Mouse (Mus musculus) limb, embryonic 15.5 days (tissue): ENCODE results near the gene Mgat4e. TPM values are rescaled to one million over a fixed set of nuclear protein-coding genes. Genes with fewer than 3 reads are reported as not detected.
"Not testable (repeated sequence)": the region's sequence is repeated elsewhere in the genome, so short reads cannot be mapped to it uniquely, and the experiment has no call there.

Source experiments
- ATAC-seq: fragments of 200-750 bp; cut with Nextera tagmentation; 2 replicates; pipeline ENCODE4 v1.8.0; 2017; ENCODE audit warnings: low read depth, moderate TSS enrichment; ENCODE audit not compliant: insufficient number of reproducible peaks, low FRiP score, low TSS enrichment
- H3K27ac ChIP-seq: fragments of 300-500 bp; sonication (generic); 2 replicates; pipeline ENCODE4 v1.5.1; 2015; ENCODE audit warnings: moderate library complexity, mild to moderate bottlenecking, inconsistent platforms
- H3K27me3 ChIP-seq: fragments of 300-500 bp; sonication (generic); 2 replicates; pipeline ENCODE4 v1.6.1; 2015; ENCODE audit warnings: inconsistent platforms
- H3K36me3 ChIP-seq: fragments of 300-500 bp; sonication (generic); 2 replicates; pipeline ENCODE4 v1.6.1; 2015; ENCODE audit warnings: inconsistent platforms
- H3K4me1 ChIP-seq: fragments of 300-500 bp; sonication (generic); 2 replicates; pipeline ENCODE4 v1.6.1; 2015; ENCODE audit warnings: inconsistent platforms
- H3K4me2 ChIP-seq: fragments of 300-500 bp; sonication (generic); 2 replicates; pipeline ENCODE4 v1.6.1; 2015; ENCODE audit warnings: mild to moderate bottlenecking, inconsistent platforms
- H3K4me3 ChIP-seq: fragments of 300-500 bp; sonication (generic); 2 replicates; pipeline ENCODE4 v1.5.1; 2015; ENCODE audit warnings: mild to moderate bottlenecking, inconsistent platforms
- H3K9ac ChIP-seq: fragments of 300-500 bp; sonication (generic); 2 replicates; pipeline ENCODE4 v1.6.1; 2015; ENCODE audit warnings: inconsistent platforms
- H3K9me3 ChIP-seq: fragments of 300-500 bp; sonication (generic); 2 replicates; pipeline ENCODE4 v1.6.1; 2016; ENCODE audit warnings: inconsistent platforms
- WGBS: fragments of 180-500 bp; shearing (Covaris S2); methylation state at CpG from one replicate; pipeline ENCODE4 v1.1.7; 2015; 5-methylcytosine and 5-hydroxymethylcytosine counted together
- polyA plus RNA-seq: library from polyadenylated mRNA; unstranded; fragments of >200 nt; fragmentation: Nextera tagmentation; extraction: Ambion mirVana; gene quantifications from 2 replicates; pipeline ENCODE4 v1.2.1, GENCODE M21; 2015

Gene Mgat4e
- polyA plus RNA-seq, 1 experiment from 2014 or later, result not detected

DNA sequence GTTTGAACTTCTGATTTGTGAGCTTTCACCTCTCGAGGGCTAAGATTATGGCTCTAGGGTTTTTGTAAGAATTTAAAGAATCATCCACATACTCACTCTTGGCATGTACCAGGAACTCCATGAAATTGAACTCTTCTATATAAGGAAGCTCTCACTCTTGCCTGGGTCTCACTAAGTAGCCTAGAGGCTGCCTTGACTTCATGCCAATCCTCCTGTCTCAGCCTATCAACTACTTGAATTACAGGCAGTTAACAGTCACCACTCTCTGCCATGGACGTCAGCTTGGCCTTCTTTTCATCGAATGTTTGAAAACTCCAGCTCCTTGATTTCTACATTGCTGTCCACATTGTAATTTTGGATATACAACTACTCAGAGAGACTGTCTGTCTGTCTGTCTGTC lies 2.9 kb upstream of the Mgat4e start:
- H3K4me3 ChIP-seq, result no peak overlapping the region
- no peak overlapping the region for H3K27ac ChIP-seq
- no peak for ATAC-seq
- no peaks in the 10 kb centered on the region for H3K9me3 ChIP-seq
- no peaks in the 10 kb centered on the region for H3K27me3 ChIP-seq
- no peak overlapping the region for H3K9ac ChIP-seq
- H3K36me3 ChIP-seq, result no peaks in the 10 kb centered on the region
- peaks cover 16% of the 10 kb centered on the region for H3K4me1 ChIP-seq
- no peak overlapping the region for H3K4me2 ChIP-seq
- 57% methylated on average over 3 of the region's 3 CpGs for WGBS

DNA sequence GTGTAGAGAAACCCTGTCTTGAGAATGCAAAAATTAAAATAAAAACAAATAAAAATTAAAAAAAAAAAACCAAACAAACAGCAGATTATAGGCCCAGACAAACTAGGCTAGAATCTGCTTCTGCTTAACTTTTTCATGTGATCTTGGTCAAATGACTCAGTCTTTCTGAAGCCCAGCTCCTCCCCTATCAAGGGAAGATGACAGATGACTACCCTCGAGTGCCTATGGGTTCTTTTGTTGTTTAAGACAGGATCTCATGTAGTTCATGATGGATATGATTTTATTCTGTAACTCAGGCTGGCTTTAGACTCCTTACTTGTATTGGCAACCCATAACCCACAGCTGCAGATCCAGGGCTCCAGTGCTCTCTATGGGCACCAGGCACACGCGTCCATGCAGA lies 2.4 kb upstream of the Mgat4e start:
- Histone ChIP-seq H3K27ac (no peak overlapping the region), H3K4me2 (no peak overlapping the region), H3K4me3 (no peak overlapping the region), H3K27me3 (no peaks in the 10 kb centered on the region), H3K4me1 (peaks cover 12% of the 10 kb centered on the region), H3K9me3 (no peaks in the 10 kb centered on the region), H3K9ac (no peak overlapping the region), H3K36me3 (no peaks in the 10 kb centered on the region)
- no peak for ATAC-seq
- WGBS, result 77% methylated on average over 3 of the region's 3 CpGs

DNA sequence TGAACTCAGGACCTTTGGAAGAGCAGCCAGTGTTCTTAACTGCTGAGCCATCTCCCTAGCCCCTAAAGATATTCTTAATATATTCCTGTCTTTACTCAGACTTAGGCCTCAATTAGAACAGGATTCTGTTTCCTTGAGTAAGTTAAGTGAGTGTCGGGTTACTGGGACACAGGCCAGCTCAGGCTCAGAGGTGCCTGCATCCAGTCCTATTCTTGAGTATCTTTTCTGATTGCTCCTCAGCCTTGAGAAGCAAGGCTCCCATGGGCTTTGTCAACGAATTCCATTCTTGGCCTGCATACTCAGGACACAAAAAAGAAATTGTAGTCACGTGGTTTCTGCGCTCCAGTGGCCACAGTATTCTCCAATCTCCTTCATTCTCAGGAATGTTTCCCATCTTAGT lies 1.3 kb downstream of the Mgat4e start:
- no peak overlapping the region for H3K4me3 ChIP-seq
- no peak overlapping the region for H3K4me2 ChIP-seq
- 0 out of 2 replicates have a peak, but pooled peaks cover 4% of the 10 kb centered on the region for H3K9me3 ChIP-seq
- H3K27ac ChIP-seq, result no peak overlapping the region
- ATAC-seq, result no peak
- no peaks in the 10 kb centered on the region for H3K4me1 ChIP-seq
- no peaks in the 10 kb centered on the region for H3K36me3 ChIP-seq
- no peak overlapping the region for H3K9ac ChIP-seq
- WGBS, result 51% methylated on average over 4 of the region's 4 CpGs
- no peaks in the 10 kb centered on the region for H3K27me3 ChIP-seq

DNA sequence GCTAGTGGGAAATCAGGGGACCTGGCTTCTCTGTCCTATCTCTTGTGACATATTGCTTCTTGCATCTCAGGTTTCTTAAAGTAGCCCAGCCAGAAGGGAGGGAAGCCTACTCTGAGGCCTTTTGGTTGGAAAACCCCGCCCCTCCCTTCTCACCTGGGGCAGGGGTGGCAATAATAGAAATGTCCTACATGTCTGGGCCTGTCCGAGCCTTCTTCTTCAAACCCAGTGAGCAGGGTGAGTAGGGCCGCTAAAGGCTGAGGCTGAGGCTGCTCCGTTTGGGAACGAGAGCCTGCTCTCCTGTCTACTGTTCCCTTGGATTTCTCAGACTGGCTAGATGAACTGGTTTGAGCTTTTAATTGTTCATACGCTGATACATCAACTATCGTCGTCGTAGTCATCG lies 8.9 kb downstream of the Mgat4e start:
- Histone ChIP-seq H3K4me2 (no peak overlapping the region), H3K27ac (no peak overlapping the region), H3K27me3 (no peaks in the 10 kb centered on the region), H3K9me3 (0 out of 2 replicates have a peak, but pooled peaks cover 4% of the 10 kb centered on the region), H3K36me3 (no peaks in the 10 kb centered on the region), H3K9ac (no peak overlapping the region), H3K4me1 (no peaks in the 10 kb centered on the region), H3K4me3 (no peak overlapping the region)
- no peak for ATAC-seq
- WGBS, result 68% methylated on average over 10 of the region's 10 CpGs

DNA sequence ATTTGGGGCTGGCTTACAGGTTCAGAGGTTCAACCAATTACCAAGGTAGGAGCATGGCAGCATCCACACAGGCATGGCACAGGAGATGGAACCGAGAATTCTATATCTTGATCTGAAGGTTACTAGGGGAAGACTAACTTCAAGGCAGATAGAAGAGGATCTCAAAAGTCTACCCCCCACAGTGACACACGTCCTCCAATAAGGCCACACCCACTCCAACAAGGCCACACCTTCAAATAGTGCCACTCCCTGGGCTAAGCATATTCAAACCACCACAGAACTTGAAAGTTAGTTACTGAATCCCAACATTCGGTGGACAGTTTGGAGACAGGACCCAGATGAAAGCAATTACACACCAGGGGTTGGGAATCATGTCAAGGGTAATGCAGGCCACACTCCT lies 14.0 kb downstream of the Mgat4e start:
- ATAC-seq, result no peak
- Histone ChIP-seq H3K27ac (no peak overlapping the region), H3K36me3 (no peaks in the 10 kb centered on the region), H3K9me3 (no peaks in the 10 kb centered on the region), H3K9ac (no peak overlapping the region), H3K4me1 (no peaks in the 10 kb centered on the region), H3K4me2 (no peak overlapping the region), H3K27me3 (no peaks in the 10 kb centered on the region), H3K4me3 (no peak overlapping the region)
- WGBS, result 69% methylated on average over 3 of the region's 3 CpGs

DNA sequence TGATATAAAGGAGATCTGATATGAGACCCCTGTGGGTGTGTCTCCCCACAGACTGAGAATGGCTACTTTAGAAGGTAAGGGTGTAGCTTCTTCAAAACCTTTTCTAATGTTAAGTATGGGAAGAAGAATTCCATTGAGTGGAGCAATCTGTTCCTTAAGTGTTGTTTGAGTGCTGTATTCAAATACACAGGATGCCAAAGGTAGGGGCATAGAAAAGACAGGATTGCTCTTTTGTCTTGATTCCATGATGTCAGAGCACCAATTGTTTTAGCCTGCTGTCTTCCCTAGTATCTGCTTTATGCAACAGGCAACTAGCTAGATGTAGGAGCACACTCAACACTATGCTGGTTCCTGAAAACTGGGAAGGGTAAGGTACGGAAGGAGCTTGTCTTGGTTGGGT lies 14.4 kb downstream of the Mgat4e start:
- H3K9ac ChIP-seq, result no peak overlapping the region
- no peak for ATAC-seq
- H3K4me3 ChIP-seq, result no peak overlapping the region
- H3K36me3 ChIP-seq, result no peaks in the 10 kb centered on the region
- no peaks in the 10 kb centered on the region for H3K9me3 ChIP-seq
- H3K4me2 ChIP-seq, result no peak overlapping the region
- no peak overlapping the region for H3K27ac ChIP-seq
- no peaks in the 10 kb centered on the region for H3K27me3 ChIP-seq
- no peaks in the 10 kb centered on the region for H3K4me1 ChIP-seq
- WGBS, result 97% methylated on average over 1 of the region's 1 CpGs

DNA sequence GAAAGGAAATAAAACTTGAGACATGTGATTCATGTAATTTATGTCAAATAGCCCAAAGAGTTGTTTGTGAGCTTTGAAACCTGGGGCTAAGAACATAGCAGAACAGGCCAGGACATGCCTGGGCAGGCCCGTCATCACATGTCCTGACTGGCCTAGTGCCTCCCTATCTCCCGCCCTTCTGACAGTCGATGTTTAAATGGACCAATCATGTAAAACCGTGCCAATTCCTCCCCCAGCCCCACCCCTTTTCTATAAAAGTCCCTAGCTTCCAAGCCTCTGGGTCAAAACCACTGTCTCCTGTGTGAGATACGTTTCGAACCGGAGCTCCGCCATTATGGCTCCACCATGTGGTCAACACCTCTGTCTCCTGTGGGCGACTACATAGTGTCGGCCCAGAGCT lies 15.8 kb downstream of the Mgat4e start:
- H3K9me3 ChIP-seq, H3K9ac ChIP-seq, H3K36me3 ChIP-seq, H3K4me2 ChIP-seq, ATAC-seq, H3K27me3 ChIP-seq, H3K4me1 ChIP-seq, H3K4me3 ChIP-seq, H3K27ac ChIP-seq: not testable (repeated sequence)
- WGBS, result 86% methylated on average over 10 of the region's 10 CpGs

DNA sequence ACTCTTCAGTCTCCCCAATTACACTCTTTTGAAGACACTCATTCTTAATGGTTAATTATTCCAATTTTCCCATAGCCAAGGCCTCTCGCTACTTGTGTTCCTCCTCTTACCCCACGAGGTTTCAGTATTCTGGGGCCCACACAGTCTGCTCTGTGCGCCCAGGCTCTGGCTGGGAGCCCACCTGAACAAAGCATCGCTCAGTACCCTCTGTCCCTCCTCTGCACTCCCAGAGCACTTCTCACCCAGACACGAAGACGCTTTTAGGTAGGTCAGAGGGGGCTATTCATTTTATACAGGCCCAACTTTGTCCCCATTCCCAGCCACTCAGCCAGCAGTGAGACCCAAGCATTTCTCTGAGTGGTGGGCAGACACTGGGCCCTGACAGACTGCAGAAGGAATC lies 18.9 kb downstream of the Mgat4e start:
- ATAC-seq, result no peak
- no peaks in the 10 kb centered on the region for H3K4me1 ChIP-seq
- no peak overlapping the region for H3K4me3 ChIP-seq
- H3K36me3 ChIP-seq, result no peaks in the 10 kb centered on the region
- no peaks in the 10 kb centered on the region for H3K9me3 ChIP-seq
- WGBS, result 86% methylated on average over 6 of the region's 6 CpGs
- no peaks in the 10 kb centered on the region for H3K27me3 ChIP-seq
- H3K4me2 ChIP-seq, result no peak overlapping the region
- H3K27ac ChIP-seq, result no peak overlapping the region
- H3K9ac ChIP-seq, result no peak overlapping the region

DNA sequence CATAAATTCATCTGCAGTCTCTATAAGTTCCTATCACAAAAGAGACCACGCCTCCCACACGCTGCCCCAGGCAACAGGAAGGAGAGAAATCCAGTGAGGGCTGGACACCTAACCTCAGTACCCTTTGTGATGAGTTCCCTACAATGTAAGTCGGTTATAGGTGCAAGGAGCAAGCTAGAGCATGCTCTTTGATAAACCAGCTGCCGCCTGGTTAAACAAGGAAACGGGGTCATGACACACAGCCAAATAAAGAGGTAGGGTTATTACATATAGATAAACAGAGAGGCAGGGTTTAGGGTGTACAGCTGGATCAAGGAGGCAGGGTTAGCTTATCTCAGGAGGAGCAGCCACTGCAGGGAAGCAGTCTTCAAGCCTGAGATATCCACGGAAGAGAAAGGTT lies 22.7 kb downstream of the Mgat4e start:
- Histone ChIP-seq H3K4me2 (no peak overlapping the region), H3K4me1 (no peaks in the 10 kb centered on the region), H3K27ac (no peak overlapping the region), H3K4me3 (no peak overlapping the region), H3K9me3 (no peaks in the 10 kb centered on the region), H3K27me3 (no peaks in the 10 kb centered on the region), H3K36me3 (no peaks in the 10 kb centered on the region), H3K9ac (no peak overlapping the region)
- no peak for ATAC-seq
- 70% methylated on average over 6 of the region's 6 CpGs for WGBS

DNA sequence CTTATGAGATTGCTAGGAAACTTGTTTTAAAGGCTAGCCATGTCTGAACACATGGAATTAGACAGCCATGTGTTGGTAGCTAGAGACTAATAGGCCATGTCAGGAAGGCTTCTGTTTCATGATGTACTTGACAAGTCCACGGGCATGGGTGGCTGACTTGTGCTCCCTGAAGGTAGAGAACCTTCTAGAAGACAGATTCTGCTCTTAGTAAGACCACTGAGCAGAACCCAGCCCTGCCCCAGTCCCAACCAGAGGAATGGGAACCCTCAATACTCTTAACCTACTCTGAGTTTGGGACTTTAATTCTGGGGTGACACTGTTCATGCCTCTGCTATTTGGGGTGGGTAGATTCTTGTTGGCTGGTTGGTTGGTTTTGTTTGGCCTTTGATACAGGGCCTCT lies 24.5 kb downstream of the Mgat4e start:
- 85% methylated on average over 1 of the region's 1 CpGs for WGBS
- Histone ChIP-seq H3K9ac (no peak overlapping the region), H3K9me3 (no peaks in the 10 kb centered on the region), H3K27me3 (no peaks in the 10 kb centered on the region), H3K36me3 (no peaks in the 10 kb centered on the region), H3K4me1 (no peaks in the 10 kb centered on the region), H3K4me2 (no peak overlapping the region), H3K27ac (no peak overlapping the region), H3K4me3 (no peak overlapping the region)
- no peak for ATAC-seq

DNA sequence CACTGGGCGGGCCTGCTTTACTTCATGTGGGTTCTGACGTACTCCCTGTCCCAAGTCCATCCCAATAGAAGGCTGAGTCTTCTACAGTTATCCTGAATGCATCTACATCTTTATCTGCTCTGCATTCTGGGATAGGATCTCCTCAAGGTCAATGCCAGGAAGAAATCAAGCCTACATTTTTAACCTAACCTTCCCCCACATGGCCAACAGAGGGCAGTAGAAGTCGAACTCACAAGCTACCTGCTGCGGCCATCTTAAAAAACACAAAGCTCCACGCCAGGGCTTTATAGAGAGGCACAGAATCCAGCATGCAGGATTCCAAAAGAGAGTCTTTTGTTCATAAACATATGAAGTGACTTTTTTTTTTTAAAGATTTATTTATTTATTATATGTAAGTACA lies 25.1 kb downstream of the Mgat4e start:
- no peaks in the 10 kb centered on the region for H3K27me3 ChIP-seq
- H3K27ac ChIP-seq, result no peak overlapping the region
- no peak for ATAC-seq
- no peak overlapping the region for H3K4me2 ChIP-seq
- no peak overlapping the region for H3K9ac ChIP-seq
- no peaks in the 10 kb centered on the region for H3K36me3 ChIP-seq
- 61% methylated on average over 5 of the region's 5 CpGs for WGBS
- H3K9me3 ChIP-seq, result no peaks in the 10 kb centered on the region
- H3K4me3 ChIP-seq, result no peak overlapping the region
- H3K4me1 ChIP-seq, result no peaks in the 10 kb centered on the region

DNA sequence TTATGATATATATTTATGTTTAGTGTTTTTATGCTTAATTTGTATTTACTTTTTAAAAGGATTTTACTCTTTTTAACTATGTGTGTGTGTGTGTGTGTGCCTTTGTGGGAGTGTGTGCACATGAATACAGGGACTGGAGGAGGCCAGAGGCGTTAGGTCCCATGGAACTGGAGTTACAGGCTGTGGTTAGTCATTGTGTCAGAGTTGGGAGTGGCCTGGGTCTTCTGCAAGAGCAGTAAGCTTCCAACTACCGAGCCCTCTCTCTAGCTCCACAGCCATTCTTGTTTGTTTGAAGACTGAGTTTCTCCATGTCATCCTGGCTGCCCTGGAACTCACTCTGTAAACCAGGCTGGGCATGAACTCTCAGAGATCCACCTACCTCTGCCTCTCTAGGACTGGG lies 27.2 kb downstream of the Mgat4e start:
- ATAC-seq, result no peak
- Histone ChIP-seq H3K4me1 (peaks cover 4% of the 10 kb centered on the region; the same call in 1 of the 2 replicates), H3K9me3 (no peaks in the 10 kb centered on the region), H3K4me2 (no peak overlapping the region), H3K36me3 (no peaks in the 10 kb centered on the region), H3K27me3 (no peaks in the 10 kb centered on the region), H3K27ac (0 out of 2 replicates have a peak overlapping the region, but pooled peaks have one; percentile 22), H3K4me3 (no peak overlapping the region), H3K9ac (no peak overlapping the region)
- 36% methylated on average over 2 of the region's 2 CpGs for WGBS

DNA sequence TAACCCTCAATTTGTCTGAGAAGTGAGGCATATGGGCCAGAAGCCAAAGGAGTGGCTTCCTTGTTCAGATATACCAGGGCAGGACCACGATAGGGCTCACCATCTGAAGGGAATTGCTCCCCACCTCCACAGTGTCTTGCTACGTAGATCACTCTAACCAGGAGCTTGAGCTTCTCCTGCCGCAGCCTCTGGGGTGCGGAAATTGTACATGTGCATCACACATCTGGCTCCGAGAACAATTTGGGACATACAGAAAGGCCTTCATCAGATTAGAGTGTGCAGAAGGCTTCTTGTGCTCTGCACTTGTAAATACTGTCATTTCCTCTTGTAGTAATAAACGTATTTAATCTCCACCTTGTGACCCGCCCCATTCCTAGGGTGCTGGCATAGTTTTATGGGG lies 28.3 kb downstream of the Mgat4e start:
- H3K9ac ChIP-seq, result no peak overlapping the region
- peaks cover 13% of the 10 kb centered on the region for H3K4me1 ChIP-seq
- H3K36me3 ChIP-seq, result no peaks in the 10 kb centered on the region
- H3K27ac ChIP-seq, result no peak overlapping the region
- H3K27me3 ChIP-seq, result no peaks in the 10 kb centered on the region
- no peak overlapping the region for H3K4me3 ChIP-seq
- no peak overlapping the region for H3K4me2 ChIP-seq
- 63% methylated on average over 7 of the region's 7 CpGs for WGBS
- ATAC-seq, result no peak
- H3K9me3 ChIP-seq, result no peaks in the 10 kb centered on the region
